Mouse (Mus musculus) cerebellum, postnatal 10 days (tissue): ENCODE results near the gene Drc1.

Experiments used
- DNase-seq, 2 experiments: peaks; one replicate each; pipeline ENCODE4 v3.0.0; 2021; ENCODE audit warnings: mixed read lengths in 2 of 2

The Drc1 gene

DNA sequence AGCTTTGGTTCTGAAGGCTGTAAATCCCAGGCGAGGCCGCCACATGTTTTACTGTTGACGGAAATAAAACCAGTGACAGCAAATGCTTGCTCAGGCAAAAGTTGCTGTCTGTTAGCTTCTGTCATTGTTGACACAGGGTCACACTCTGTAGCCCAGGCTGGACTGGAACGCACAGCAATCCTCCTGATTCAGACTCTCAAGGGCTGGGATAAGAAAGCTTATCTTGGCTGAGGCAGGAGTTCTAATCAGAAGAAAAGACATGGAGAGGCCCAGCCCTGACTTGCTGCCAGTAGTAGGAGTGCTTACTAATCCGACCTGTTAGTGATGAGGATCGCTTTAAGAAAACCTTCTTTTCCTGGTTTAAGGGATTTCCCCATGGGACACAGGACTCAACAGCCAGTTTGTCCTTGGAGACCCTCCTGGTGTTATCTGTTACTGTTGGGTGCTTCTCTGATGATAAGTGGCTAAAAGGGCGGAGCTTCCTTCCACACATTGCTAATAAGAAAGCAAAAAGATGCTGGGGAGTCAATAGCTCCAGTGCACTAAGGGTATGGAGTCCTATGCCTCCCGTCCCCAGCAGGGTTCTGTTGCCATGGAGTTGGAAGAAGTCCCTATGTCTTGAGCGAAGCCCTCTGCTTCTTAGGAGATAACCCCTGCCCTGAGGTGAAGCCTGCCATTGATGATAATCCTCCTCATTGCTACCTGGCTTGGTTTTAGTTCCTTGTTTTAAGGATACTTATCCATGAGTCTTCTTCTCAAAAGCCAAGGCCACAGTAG, 6.1 kb downstream of the Drc1 start:
- no peak for DNase-seq

DNA sequence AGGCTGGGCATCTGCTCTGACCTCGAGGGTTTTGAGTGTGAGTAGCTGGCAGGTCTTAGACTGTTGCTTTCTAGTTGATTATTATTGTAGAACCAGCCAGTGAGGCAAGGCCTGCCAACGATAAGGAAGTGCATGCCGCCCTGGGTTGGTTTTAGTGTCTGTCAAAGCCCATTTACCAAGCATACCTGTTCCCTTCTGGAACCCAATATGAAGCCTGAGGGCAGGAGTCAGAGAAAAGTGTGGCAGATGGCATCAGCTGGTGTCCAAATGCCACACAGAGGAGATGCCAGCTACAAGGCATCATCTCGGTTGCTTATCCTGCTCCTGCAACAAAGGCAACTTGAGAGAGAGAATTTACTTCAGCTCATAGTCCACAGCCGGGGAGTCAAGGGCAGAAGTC, 59.6 kb downstream of the Drc1 start:
- DNase-seq: peak; percentile 75 to 80

DNA sequence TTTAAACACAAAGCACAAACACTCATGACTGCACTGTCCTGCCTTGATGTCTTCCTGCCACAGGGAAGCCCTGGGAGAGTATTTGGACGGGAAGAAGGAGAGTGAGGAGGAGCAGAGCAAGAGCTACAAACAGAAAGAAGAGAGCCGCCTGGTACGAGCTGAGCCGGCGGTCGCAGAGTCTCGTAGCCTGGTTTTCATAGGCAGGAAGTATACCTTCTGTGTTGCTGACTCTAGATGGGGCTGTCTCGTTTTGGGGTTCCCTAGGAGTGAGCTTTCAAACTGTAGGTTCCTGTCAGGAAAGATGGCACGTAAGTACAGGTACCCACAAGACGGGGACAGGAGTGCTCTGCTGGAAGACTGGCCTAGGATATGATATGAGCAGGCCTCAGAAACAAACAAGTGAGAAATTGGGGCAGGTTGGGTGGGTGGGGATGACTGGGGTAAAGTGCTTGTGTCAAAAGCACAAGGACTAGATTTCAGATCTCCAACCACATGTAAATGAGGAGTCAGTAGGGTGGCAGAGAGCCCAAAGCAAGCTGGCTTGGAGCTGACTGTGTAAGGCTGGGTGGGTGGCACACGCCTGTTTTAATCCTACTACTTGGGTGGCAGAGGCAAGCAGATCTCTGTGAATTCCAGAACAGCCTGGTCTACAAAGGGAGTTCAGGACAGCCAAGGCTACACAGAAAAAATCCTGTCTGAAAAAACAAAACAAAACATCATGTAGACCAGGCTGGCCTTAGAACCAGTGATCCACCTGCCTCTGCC, 60.6 kb downstream of the Drc1 start:
- peak in 1 of 2 experiments; percentile 31 for DNase-seq

DNA sequence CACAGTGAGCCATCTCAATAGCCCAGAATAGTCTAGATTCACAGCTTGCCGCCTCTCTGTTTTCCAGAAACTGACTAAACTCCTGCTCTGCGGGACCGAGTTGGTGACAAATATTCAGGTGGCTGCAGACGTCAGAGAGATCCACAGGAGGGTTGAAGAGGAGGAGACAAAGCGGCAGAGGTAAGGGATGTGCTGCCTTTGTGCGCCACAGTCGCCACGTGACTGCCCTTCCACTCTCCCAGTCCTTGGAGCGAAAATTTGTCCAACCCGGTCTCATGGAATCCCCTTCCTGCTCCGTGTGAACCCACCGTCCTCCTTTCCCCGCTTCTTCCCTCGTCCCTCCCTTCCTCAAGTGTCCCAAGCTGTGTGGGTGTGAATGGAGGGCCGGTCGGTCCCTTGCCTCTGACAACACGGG, 61.4 kb downstream of the Drc1 start:
- peak; percentile 29 to 34 for DNase-seq

DNA sequence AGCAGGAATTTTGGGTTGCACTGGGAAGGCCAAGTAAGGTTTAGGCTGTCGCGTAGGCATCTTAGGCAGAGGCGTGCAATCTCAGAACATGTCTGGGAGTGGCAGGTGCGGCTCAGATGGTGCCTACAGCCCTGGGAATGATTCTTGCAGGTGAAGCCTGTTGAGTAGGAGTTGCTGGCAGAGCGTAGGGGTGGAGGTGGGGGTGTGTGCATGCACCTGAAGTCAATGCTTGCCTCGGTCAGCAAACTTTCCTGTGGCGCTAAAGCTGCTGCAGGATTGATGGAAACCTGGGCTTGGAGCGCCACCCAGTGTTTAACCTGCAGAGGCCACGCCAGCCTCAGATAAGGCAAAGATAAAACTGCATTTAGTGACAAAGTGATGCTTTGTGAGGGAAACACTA, 61.9 kb downstream of the Drc1 start:
- peak; percentile 87 to 88 for DNase-seq

DNA sequence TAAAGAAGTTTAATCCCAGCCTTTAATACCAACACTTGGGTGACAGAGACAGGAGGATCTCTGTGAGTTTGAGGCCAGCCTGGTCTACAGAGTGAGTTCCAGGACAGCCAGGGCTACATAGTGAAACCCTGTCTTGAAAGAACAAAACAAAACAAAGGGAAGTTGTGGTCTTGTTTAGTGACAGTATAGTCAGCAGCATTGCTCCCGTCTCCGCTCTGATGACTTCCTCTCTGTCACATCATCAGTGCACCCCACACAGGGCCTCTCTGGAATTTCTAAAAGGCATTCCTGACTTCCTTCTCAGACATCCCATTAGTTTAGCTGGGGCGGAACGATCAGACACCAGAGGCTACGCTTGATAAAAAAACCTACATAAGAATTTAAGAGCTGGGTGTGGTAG, 62.7 kb downstream of the Drc1 start:
- DNase-seq: no peak

DNA sequence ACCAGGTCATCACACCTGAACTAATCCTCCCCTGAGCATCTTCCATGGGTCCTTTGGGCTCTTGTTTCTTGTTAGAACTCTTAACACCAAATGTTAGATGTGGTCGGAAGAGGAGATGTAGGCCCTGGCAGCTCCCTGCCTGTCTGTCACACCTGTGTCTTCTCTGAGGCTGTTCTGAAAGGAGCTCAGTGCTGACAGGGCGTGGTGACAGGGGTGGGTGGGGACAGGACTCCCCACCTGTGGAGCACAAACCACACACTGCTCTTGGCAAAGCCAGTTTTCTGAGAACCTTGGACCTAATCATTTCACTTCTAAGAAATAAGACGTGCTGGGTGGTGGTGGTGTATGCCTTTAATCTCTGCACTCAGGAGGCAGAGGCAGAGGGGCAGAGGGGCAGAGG, 72.4 kb downstream of the Drc1 start:
- DNase-seq: no peak

DNA sequence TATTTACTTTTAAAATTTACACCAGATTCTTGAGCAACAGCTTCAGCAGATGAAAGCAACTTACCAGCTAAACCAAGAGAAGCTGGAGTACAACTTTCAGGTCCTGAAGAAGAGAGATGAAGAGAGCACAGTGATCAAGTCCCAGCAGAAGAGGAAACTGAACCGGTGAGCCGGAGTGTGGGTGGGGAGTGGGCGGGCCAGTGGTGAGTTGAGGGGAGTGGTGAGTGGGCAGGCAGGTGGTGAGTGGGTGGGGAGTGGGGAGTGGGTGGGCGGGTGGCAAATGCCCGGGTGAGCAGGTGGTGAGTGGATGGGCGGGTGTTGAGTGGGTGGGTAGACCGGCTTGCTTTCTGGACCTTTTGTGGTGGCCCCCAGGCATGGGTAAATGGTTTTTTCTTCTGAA, 73.9 kb downstream of the Drc1 start:
- DNase-seq: no peak

DNA sequence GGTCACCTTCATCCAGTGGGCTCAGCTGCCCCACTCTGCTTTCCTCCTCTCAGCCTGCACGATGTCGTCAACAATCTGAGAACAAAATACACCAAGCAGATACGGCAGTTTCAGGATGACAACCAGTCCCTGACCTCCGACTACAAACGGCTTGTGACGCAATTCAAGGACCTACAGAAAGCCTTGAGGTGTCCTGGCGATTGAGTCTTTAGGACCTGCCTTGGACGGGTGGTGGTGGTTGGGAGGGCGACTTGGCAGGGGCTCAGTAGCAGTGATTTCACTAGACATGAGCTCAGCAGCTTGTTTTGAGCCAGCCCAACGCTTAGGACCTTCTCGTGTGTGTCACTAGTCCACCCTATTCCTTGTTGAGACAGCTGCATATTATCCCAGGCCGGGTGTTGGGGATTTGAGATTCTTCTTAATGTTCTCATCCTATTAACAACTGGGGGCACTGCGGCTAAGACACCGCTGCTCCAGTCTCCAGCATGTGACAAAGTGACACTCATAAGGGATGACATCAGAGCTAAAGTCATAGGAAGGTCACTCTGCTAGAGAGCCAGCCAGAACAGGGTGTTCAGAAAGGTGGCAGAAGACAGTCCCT, 74.5 kb downstream of the Drc1 start:
- DNase-seq: no peak

DNA sequence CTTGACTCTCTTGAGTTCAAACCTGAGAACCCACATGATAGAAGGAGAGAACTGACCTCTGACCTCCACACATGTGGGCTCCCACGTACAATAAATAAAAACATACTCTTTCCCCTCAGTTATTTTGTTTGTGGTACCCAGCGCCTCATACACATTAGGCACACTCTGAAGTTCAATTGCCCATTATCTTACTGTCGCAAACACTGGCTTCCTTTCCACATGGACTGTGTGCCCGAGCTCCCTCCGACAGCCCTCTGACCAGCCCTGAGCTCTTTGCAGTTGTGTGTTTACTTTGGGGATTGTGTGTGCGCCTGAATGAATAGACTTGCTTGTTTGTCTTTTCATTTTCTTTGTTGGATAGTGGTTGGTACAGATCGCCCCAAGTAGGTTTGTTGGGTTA, 75.5 kb downstream of the Drc1 start:
- DNase-seq: no peak

DNA sequence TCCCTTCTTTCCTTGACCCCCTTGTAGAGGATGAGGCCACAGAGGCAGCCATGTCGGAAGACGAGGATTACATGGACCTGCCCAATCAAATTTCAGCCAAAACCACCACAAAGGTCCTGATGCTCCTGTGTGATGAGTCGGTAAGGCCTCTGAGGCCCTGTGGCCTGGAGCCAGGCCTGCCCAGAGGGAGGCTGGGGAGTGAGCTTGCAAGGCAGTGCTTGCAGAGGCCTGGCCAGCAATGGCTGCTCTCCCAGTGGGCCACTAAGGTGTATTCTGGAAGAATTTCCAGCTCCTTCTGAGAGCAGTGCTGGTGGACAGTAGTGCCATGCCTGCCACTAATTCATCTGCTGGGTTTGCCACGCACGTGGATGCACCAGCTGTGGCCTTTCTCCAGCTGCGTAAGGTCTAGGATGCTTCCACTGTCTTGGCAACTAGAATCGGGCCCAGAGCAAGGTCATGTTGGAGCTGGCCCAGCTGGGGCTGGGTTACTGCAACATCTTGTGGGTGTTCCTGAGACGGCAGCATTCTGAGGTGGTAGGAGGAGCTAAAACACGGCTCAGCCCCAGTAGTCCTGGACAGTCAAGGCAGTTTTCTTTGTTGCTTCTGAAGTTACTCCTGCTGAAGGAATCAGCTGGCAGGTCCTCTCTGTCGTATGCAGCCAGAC, 77.4 kb downstream of the Drc1 start:
- no peak for DNase-seq

DNA sequence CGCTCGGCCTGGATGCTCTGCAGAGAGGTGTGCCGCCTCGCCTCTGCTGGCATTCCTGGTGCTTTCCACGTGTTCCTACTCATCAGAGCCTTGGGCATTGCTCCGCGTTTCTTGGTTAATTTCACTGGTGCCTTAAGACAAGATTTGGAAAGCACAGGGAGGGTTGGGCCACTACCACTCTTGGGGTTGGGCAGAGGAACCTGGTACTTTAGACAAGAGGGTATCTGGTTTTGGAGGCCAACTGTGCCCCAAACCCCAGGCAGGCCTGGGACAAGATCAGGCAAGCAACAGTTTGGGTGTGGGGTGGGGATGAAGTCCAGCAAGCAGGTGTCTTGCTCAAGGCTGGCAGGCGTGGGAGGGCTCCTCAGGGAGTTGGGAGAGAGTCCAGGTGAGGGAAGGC, 86.2 kb downstream of the Drc1 start:
- DNase-seq: no peak

DNA sequence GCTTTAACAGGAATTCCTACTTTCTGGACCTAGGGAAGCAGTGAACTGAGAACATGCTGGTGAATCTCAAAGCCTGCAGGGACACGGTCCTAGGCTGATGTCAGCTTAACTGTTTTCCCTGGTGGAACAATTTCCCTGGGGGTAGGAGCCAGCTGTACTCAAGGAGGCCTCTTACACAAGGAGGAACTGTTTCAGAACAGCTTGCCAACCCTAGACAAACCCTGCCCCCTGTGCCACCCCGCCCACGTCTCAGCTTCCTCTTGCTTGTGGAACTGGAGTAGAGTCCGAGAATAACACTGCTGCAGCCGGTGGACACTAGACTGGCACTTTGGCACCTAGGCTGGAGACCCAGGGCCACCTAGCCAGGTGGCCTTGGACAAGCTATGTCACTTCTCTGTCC, 88.2 kb downstream of the Drc1 start:
- peak in 1 of 2 experiments; percentile 27 for DNase-seq

DNA sequence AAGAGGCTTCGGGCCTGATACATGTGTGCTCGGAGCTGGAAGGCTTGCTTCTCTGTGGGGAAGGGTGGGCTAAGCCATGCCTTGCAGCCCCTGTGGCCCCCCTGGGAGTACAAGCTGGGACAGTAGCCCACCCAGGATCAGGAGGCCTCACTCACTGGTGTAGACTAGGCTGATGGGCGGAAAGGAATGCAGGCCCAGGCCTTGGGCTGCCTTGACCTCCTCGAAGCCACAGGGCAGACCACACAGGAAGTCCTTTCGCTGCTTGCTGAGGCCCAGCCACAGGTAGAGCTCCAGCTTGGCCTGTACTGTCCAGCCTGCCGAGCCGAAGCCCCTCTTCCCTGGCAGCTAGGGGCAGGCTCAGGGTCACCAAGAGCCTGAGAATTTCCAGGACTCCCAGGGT, 101.7 kb downstream of the Drc1 start:
- no peak for DNase-seq

DNA sequence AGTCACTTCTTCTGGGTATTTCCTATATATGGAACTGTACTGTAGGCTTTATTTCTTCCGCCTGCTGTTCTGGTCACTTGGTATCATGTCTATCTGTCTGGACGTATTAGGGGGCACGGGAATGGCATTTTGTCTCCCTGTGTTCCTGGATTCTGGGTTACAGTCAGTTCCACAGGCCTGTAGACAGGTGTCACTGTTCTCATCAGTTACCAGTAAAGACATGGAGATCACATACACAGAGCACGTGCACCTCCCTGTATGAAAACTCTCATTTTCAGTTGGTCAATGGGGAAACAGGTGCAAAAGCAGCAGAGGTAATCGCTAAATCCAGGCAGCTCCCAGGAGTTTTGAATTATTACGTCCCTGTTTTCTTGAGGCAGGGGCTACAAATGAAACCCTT, 106.5 kb downstream of the Drc1 start:
- DNase-seq: no peak

DNA sequence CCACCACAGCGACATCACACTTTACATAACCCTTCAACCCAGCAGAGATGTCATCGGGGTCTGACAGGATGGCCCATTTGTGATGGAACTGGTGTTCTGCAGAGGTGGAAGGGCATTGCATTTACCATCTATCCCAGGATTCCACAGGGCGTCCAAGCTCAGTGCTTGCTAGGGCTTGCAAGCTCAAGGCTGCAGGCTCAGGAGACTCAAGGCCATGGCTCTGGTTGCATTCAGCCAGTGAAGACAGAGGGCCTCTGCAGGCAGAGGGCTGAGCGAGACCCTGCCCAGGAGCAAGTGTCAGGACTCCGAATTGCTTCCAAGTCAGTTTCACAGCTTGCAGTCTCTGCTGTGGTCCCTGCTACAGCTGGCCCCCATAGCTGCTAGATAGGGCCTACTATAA, 108.6 kb downstream of the Drc1 start:
- no peak for DNase-seq

DNA sequence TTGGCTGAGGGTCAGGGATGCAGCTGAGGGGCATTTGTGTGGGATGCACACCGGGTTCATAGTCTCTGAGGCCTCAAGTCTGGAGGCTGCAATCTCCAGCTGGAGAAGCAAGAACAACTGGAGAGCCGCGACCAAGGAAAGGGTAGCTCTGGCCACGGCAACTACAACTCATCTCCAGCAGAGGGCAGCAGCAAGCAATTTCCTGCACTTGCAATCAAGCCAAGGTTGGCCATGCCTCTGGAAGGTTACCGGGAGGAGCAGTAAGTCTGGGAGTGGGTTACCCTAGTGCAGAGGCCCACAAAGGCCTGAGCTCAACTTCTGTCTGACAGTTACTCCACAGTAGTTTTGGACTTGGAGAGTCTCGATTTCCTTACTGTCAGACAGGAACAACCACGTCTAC, 110.3 kb downstream of the Drc1 start:
- peak; percentile 89 to 92 for DNase-seq

DNA sequence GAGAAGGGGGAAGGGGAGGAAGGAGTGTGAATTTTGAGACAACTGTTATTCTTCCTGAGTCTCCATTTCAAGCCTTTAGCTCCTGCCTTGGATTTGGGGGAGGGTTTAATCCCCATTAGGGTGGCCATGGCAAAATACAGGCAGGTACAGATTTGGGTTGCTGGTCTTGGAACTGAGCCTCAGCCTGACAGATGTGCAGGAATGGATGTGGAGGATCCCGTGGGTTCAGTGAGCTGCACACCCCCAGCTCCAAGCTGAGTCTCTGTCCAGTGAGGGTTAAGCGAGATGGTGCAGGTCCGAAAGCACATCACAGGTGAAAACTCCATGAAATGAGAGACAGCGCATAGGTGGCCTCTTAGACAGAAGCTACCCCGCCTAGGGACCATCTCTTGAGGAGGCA, 119.3 kb downstream of the Drc1 start:
- DNase-seq: peak; percentile 38 to 59

DNA sequence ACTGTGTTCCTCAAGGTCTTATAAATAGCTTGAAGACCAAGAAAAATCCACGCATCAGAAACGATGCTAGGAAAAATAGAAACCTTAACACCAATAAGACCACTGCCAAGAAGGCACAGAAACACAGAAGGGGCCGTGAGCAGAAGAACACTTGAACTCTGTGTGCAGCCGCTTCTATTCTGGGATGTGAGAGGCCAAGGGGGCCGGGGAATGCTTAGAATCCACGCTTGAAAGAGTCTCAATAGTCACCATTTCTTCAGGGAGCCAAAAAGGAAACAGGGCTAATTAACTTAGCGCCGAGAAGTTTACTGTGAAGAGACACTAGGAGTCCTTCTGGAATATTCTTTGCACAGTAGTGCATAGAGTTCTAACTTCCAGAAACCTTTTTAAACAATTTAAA, 120.0 kb downstream of the Drc1 start:
- peak in 1 of 2 experiments; percentile 30 for DNase-seq

DNA sequence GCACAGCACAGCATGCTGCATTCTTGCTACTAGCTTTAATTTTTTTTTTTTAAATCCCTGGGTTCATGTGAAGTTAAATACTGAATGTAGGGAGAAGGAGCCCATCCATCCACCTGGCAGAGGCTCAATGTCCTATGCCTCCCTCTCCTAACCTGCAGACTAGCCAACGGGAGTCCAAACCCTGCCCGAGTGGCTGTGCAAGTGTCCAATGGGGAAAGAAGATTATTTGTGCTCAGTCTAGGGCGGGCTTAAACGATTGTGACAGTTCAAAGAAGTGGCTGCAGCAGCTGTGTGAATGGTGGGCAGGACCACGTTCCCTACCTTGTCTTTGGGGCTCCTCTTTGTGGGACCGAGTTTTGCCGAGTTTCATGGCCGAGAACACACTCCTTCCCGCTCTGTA, 125.7 kb downstream of the Drc1 start:
- peak; percentile 58 to 65 for DNase-seq

DNA sequence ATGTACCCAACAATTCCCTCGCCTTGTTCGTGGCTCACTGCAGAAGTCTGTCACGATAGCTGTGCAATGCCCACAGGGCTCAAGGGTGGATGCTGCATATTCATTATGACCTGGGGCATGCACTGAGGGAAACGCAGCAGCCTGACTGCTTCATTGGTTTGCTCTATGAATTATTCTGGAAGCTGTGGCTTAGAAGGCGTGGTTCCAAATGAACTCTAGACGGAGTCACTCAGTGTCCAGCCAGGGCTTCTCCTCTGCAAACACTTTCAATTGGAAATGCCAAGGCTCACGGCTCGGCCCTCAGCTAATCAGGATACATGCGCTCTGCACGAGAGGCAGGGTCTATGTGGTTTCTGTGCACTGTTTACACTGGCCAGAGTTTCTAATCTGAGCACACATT, 130.3 kb downstream of the Drc1 start:
- no peak for DNase-seq

DNA sequence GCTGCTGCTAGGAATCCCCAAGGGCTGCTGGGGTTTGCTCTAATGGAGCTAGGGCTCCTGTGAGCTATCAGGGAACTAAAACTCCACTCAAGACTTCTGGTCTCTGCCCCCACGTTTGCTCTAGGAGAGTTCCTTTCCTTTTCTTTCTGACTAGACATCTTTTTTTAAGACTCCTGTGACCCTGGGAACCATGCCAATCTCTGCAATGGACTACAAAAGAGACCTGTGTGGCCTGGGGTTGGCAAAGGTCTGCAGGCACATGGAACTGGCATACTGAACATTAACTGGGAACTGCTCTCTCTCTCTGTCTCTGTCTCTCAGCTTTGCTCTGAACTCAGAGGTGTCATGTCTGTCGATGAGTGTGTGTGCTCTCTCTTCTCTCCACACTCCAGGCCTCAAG, 134.2 kb downstream of the Drc1 start:
- DNase-seq: no peak

DNA sequence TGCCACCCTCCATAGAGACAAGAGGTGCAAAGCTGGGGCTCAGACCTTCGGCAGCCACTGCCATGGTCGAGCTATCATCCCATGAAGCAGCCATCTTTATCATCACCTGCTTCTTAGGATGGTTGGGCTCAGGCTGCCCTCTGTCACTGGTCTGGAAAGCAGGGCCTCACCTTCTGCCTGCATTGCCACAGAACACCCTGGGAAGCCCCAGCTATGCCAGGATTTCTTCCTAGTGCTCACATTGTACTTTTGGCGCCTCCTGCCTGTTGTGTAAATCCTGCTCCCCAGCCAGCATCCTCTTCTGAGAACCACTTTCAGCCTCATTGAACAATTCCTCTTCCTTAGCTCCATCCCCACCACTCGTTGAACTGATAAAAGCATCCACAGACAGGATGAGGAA, 134.7 kb downstream of the Drc1 start:
- peak; percentile 70 to 76 for DNase-seq
